Mouse (Mus musculus) forebrain, embryonic 11.5 days (tissue): ENCODE data around the gene Capzb. TPM values are rescaled to one million over a fixed set of nuclear protein-coding genes. Genes with fewer than 3 reads are reported as not detected.

ENCODE experiments used
- ATAC-seq: fragments of 200-750 bp; cut with Nextera tagmentation; replicated peaks from 2 replicates; pipeline ENCODE4 v1.8.0; 2017; ENCODE audit warnings: moderate TSS enrichment; ENCODE audit not compliant: low FRiP score
- DNase-seq: peaks from one replicate; pipeline ENCODE4 v3.0.0-alpha.2; 2017; ENCODE audit warnings: low spot score
- H3K27ac ChIP-seq: fragments of 300-500 bp; sonication (generic); 2 replicates; pipeline ENCODE4 v1.5.1; 2014; ENCODE audit warnings: low read depth, low read length
- H3K27me3 ChIP-seq: fragments of 300-500 bp; sonication (generic); 2 replicates; pipeline ENCODE4 v1.6.1; 2014; ENCODE audit warnings: mild to moderate bottlenecking, low read length, mixed read lengths; ENCODE audit not compliant: control insufficient read depth, insufficient read depth
- H3K36me3 ChIP-seq: fragments of 300-500 bp; sonication (generic); 2 replicates; pipeline ENCODE4 v1.6.1; 2014; ENCODE audit warnings: mild to moderate bottlenecking, low read length, moderate library complexity, mixed read lengths; ENCODE audit not compliant: control insufficient read depth, insufficient read depth
- H3K4me1 ChIP-seq: fragments of 300-500 bp; sonication (generic); replicated peaks from 2 replicates; pipeline ENCODE4 v1.6.1; 2014; ENCODE audit warnings: low read length, mixed read lengths; ENCODE audit not compliant: control insufficient read depth, insufficient read depth
- H3K4me2 ChIP-seq: fragments of 300-500 bp; sonication (generic); 2 replicates; pipeline ENCODE4 v1.6.1; 2014; ENCODE audit warnings: low read depth, mild to moderate bottlenecking, low read length, moderate library complexity, mixed read lengths; ENCODE audit not compliant: severe bottlenecking
- H3K4me3 ChIP-seq: fragments of 300-500 bp; sonication (generic); 2 replicates; pipeline ENCODE4 v1.5.1; 2014; ENCODE audit warnings: low read depth, low read length
- H3K9ac ChIP-seq: fragments of 300-500 bp; sonication (generic); 2 replicates; pipeline ENCODE4 v1.6.1; 2014; ENCODE audit warnings: low read length
- H3K9me3 ChIP-seq: fragments of 300-500 bp; sonication (generic); 2 replicates; pipeline ENCODE4 v1.6.1; 2016; ENCODE audit warnings: low read length, mixed read lengths; ENCODE audit not compliant: control insufficient read depth
- WGBS: fragments of 180-500 bp; shearing (Covaris S2); extraction: QIAGEN DNeasy Blood & Tissue Kit; methylation state at CpG from one replicate; pipeline ENCODE4 v1.1.7; 2014; 5-methylcytosine and 5-hydroxymethylcytosine counted together
- polyA plus RNA-seq: library from polyadenylated mRNA; unstranded; fragments of >200 nt; fragmentation: Nextera tagmentation; extraction: Ambion mirVana; gene quantifications from 2 replicates; pipeline ENCODE4 v1.2.1, GENCODE M21; 2014

The Capzb gene
- polyA plus RNA-seq, 1 experiment from 2014 or later, result 238 TPM

- Histone ChIP-seq H3K4me1 (no peaks in the 10 kb centered on the region), H3K27me3 (no peaks in the 10 kb centered on the region), H3K9ac (no peak overlapping the region), H3K27ac (no peak overlapping the region), H3K9me3 (no peaks in the 10 kb centered on the region), H3K4me2 (no peak overlapping the region), H3K36me3 (no peaks in the 10 kb centered on the region), H3K4me3 (no peak overlapping the region)
- 81% methylated on average over 2 of the region's 2 CpGs for whole genome bisulfite sequencing
- DNase-seq, result no peak
- no peak for ATAC-seq
Observed at GRCm38 (mm10) chr4:139161076-139161475, 31.6 kb upstream of the Capzb start.

- ATAC-seq (no peak), DNase-seq (no peak)
- Histone ChIP-seq H3K36me3 (no peaks in the 10 kb centered on the region), H3K4me1 (no peaks in the 10 kb centered on the region), H3K27me3 (no peaks in the 10 kb centered on the region), H3K9me3 (no peaks in the 10 kb centered on the region), H3K27ac (no peak overlapping the region), H3K4me2 (no peak overlapping the region), H3K4me3 (no peak overlapping the region), H3K9ac (no peak overlapping the region)
- 89% methylated on average over 6 of the region's 6 CpGs for WGBS
Observed at GRCm38 (mm10) chr4:139164082-139164481, 28.6 kb upstream of the Capzb start.

GRCm38 (mm10) chr4:139165259-139165658, 27.4 kb upstream of the Capzb start:
- 87% methylated on average over 8 of the region's 8 CpGs for WGBS

GRCm38 (mm10) chr4:139166244-139166643, 26.5 kb upstream of the Capzb start:
- WGBS, result 86% methylated on average over 8 of the region's 8 CpGs

More at GRCm38 (mm10) chr4:139165259-139165658, 27.4 kb upstream of the Capzb start:
- Histone ChIP-seq H3K9me3 (no peaks in the 10 kb centered on the region), H3K27me3 (no peaks in the 10 kb centered on the region), H3K9ac (no peak overlapping the region), H3K36me3 (no peaks in the 10 kb centered on the region), H3K4me2 (no peak overlapping the region), H3K4me3 (no peak overlapping the region), H3K4me1 (no peaks in the 10 kb centered on the region), H3K27ac (no peak overlapping the region)
- ATAC-seq, result no peak
- DNase-seq, result no peak

GRCm38 (mm10) chr4:139167107-139167506, 25.6 kb upstream of the Capzb start:
- DNase-seq, result no peak

More at GRCm38 (mm10) chr4:139166244-139166643, 26.5 kb upstream of the Capzb start:
- ATAC-seq, result no peak
- Histone ChIP-seq H3K4me1 (no peaks in the 10 kb centered on the region), H3K27me3 (no peaks in the 10 kb centered on the region), H3K4me2 (no peak overlapping the region), H3K4me3 (no peak overlapping the region), H3K27ac (no peak overlapping the region), H3K9ac (no peak overlapping the region), H3K36me3 (no peaks in the 10 kb centered on the region), H3K9me3 (no peaks in the 10 kb centered on the region)
- DNase-seq, result no peak

GRCm38 (mm10) chr4:139168985-139169747, 23.5 kb upstream of the Capzb start:
- H3K4me3 ChIP-seq, result no peak overlapping the region
- no peaks in the 10 kb centered on the region for H3K9me3 ChIP-seq
- H3K27me3 ChIP-seq, result no peaks in the 10 kb centered on the region
- no peak overlapping the region for H3K9ac ChIP-seq
- no peak overlapping the region for H3K4me2 ChIP-seq
- no peak overlapping the region for H3K27ac ChIP-seq
- no peaks in the 10 kb centered on the region for H3K4me1 ChIP-seq
- H3K36me3 ChIP-seq, result no peaks in the 10 kb centered on the region
- no peak for DNase-seq
- no peak for ATAC-seq
- 77% methylated on average over 15 of the region's 15 CpGs for WGBS

More at GRCm38 (mm10) chr4:139167107-139167506, 25.6 kb upstream of the Capzb start:
- WGBS, result 76% methylated on average over 8 of the region's 8 CpGs
- no peaks in the 10 kb centered on the region for H3K27me3 ChIP-seq
- H3K4me1 ChIP-seq, result no peaks in the 10 kb centered on the region
- H3K4me3 ChIP-seq, result no peak overlapping the region
- no peak overlapping the region for H3K9ac ChIP-seq
- H3K9me3 ChIP-seq, result no peaks in the 10 kb centered on the region
- H3K27ac ChIP-seq, result no peak overlapping the region
- no peaks in the 10 kb centered on the region for H3K36me3 ChIP-seq
- H3K4me2 ChIP-seq, result no peak overlapping the region
- ATAC-seq, result no peak

- 75% methylated on average over 12 of the region's 12 CpGs for WGBS
- no peak overlapping the region for H3K27ac ChIP-seq
- no peak for DNase-seq
Observed at GRCm38 (mm10) chr4:139169748-139170279, 22.9 kb upstream of the Capzb start.

GRCm38 (mm10) chr4:139175061-139175971, 17.4 kb upstream of the Capzb start:
- DNase-seq (no peak), ATAC-seq (no peak)
- WGBS, result 70% methylated on average over 20 of the region's 20 CpGs
- no peaks in the 10 kb centered on the region for H3K27me3 ChIP-seq
- no peak overlapping the region for H3K27ac ChIP-seq
- no peak overlapping the region for H3K4me3 ChIP-seq
- H3K4me2 ChIP-seq, result no peak overlapping the region
- H3K4me1 ChIP-seq, result no peaks in the 10 kb centered on the region
- H3K9me3 ChIP-seq, result no peaks in the 10 kb centered on the region; the same call in 1 of the 2 replicates
- no peaks in the 10 kb centered on the region for H3K36me3 ChIP-seq
- no peak overlapping the region for H3K9ac ChIP-seq

More at GRCm38 (mm10) chr4:139169748-139170279, 22.9 kb upstream of the Capzb start:
- H3K27me3 ChIP-seq, result no peaks in the 10 kb centered on the region
- no peak for ATAC-seq
- H3K4me1 ChIP-seq, result no peaks in the 10 kb centered on the region
- no peaks in the 10 kb centered on the region for H3K9me3 ChIP-seq
- H3K36me3 ChIP-seq, result no peaks in the 10 kb centered on the region
- no peak overlapping the region for H3K4me3 ChIP-seq
- H3K4me2 ChIP-seq, result no peak overlapping the region
- no peak overlapping the region for H3K9ac ChIP-seq
